Mouse (Mus musculus) kidney, embryonic 15.5 days (tissue): Measurements from ENCODE around the gene Col9a2. TPM values are rescaled to one million over a fixed set of nuclear protein-coding genes. Genes with fewer than 3 reads are reported as not detected.

Source experiments
- ATAC-seq: fragments of 200-750 bp; cut with Nextera tagmentation; replicated peaks from 2 replicates; pipeline ENCODE4 v1.8.0; 2017; ENCODE audit warnings: moderate TSS enrichment; ENCODE audit not compliant: low FRiP score
- H3K27ac ChIP-seq: fragments of 300-500 bp; sonication (generic); 2 replicates; pipeline ENCODE4 v1.5.1; 2015; ENCODE audit warnings: mild to moderate bottlenecking, inconsistent platforms
- H3K27me3 ChIP-seq: fragments of 300-500 bp; sonication (generic); 2 replicates; pipeline ENCODE4 v1.6.1; 2015; ENCODE audit warnings: inconsistent platforms
- H3K36me3 ChIP-seq: fragments of 300-500 bp; sonication (generic); 2 replicates; pipeline ENCODE4 v1.6.1; 2015; ENCODE audit warnings: inconsistent platforms
- H3K4me1 ChIP-seq: fragments of 300-500 bp; sonication (generic); 2 replicates; pipeline ENCODE4 v1.6.1; 2015; ENCODE audit warnings: inconsistent platforms
- H3K4me2 ChIP-seq: fragments of 300-500 bp; sonication (generic); 2 replicates; pipeline ENCODE4 v1.6.1; 2015; ENCODE audit warnings: moderate library complexity, mild to moderate bottlenecking, inconsistent platforms
- H3K4me3 ChIP-seq: fragments of 300-500 bp; sonication (generic); replicated peaks from 2 replicates; pipeline ENCODE4 v1.5.1; 2015; ENCODE audit warnings: mild to moderate bottlenecking, inconsistent platforms
- H3K9ac ChIP-seq: fragments of 300-500 bp; sonication (generic); 2 replicates; pipeline ENCODE4 v1.6.1; 2015; ENCODE audit warnings: mild to moderate bottlenecking, inconsistent platforms
- H3K9me3 ChIP-seq: fragments of 300-500 bp; sonication (generic); replicated peaks from 2 replicates; pipeline ENCODE4 v1.6.1; 2016; ENCODE audit warnings: inconsistent platforms
- WGBS: fragments of 180-500 bp; shearing (Covaris S2); methylation state at CpG from one replicate; pipeline ENCODE4 v1.1.7; 2015; ENCODE audit warnings: mixed read lengths; 5-methylcytosine and 5-hydroxymethylcytosine counted together
- polyA plus RNA-seq: library from polyadenylated mRNA; unstranded; fragments of >200 nt; fragmentation: Nextera tagmentation; extraction: Ambion mirVana; gene quantifications from 2 replicates; pipeline ENCODE4 v1.2.1, GENCODE M21; 2015

Col9a2 gene
- polyA plus RNA-seq, 1 experiment from 2014 or later: 6.0 TPM

DNA sequence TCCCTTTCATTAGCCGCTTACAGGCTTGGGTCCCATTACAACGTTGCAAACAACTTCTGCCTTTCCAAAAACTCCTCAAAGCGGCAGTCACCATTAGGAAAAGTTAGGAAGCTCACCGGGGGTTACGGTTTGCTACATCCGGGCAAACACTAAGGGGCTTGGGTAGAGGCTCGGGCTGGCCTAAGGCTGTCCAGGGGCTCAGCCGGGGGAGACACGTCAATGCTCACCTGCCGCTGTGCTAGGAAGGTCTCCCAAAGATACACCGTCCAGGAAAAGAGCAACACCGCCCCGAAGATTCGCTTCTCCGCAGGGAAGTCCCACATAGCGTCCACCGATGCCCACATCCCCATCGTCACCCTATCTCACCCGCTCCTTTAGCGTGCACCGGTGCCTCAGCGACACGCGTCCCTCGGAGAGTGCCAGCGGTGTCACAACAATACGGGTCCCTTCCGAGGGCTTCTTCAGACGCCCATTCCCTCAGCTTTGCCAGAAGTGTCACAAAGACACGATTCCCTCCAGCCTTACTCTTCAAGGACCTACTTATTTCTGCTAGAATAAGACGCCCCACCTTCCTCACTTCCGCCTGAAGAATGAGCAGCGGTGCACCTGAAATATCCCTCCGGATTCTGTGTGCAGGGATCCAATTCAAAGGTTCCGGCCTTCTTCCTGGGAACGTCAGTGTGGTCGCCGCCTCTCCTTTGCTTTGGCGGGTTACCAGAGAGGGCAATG is 58.6 kb downstream of the Col9a2 start, which contains the start of gene Zmpste24:
Zmpste24 (minus strand) TSS at position 592 of the 729 bp plus-strand sequence.
- WGBS: under 1% methylated on average over 39 of the region's 39 CpGs

DNA sequence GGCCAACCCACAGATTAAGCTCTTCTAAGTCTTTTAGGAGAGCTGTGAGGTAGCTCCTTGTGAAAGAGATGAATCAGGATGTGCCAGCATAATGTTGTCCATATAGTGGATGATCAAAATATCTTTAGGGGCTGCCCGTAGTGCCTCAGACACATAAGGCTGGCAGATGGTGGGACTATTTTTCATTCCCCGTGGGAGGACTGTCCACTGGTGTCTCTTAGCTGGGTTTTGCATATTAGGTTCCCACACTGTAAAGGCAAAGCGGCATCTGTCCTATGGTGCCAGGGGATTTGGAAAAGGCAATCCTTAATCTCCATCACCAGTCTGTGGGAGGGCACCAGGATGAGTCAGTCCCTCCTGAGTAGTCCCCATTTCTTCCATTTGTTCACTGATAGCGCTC is 64.1 kb downstream of the Col9a2 start:
- Histone ChIP-seq H3K9me3 (no peaks in the 10 kb centered on the region), H3K4me1 (no peaks in the 10 kb centered on the region), H3K9ac (no peak overlapping the region), H3K4me3 (no peak overlapping the region), H3K27ac (no peak overlapping the region), H3K36me3 (no peaks in the 10 kb centered on the region), H3K27me3 (no peaks in the 10 kb centered on the region), H3K4me2 (no peak overlapping the region)
- no peak for ATAC-seq
- WGBS: 88% methylated on average over 4 of the region's 4 CpGs

More for the DNA sequence above, 58.6 kb downstream of the Col9a2 start, which contains the start of gene Zmpste24:
- Histone ChIP-seq H3K4me3 (peak within 1 kb of the TSS; percentile 67), H3K27me3 (no peaks in the 10 kb centered on the region), H3K4me2 (peak within 1 kb of the TSS; percentile 61), H3K9me3 (no peaks in the 10 kb centered on the region), H3K4me1 (peaks cover 13% of the 10 kb centered on the region), H3K36me3 (peaks cover 27% of the 10 kb centered on the region), H3K27ac (peak within 1 kb of the TSS; percentile 78), H3K9ac (peak within 1 kb of the TSS; percentile 60)
- ATAC-seq: peak; percentile 92

Other genes starting within 250 kb of the Col9a2 start
- 112 and 115 TPM in 2 replicates for gene Nfyc, start 207.8 kb upstream of the Col9a2 start, polyA plus RNA-seq
- gene Rims3, start 184.6 kb upstream of the Col9a2 start, polyA plus RNA-seq: 0.54 and 1.2 TPM in 2 replicates
- gene Exo5, start 114.4 kb upstream of the Col9a2 start, polyA plus RNA-seq: 31.4 and 32.7 TPM in 2 replicates
- gene Zfp69, start 87.7 kb upstream of the Col9a2 start, polyA plus RNA-seq: 9.2 and 11.1 TPM in 2 replicates
- gene Smap2, start 22.1 kb upstream of the Col9a2 start, polyA plus RNA-seq: 14.4 and 15.4 TPM in 2 replicates
- gene Zmpste24, start 58.9 kb downstream of the Col9a2 start, polyA plus RNA-seq: 37.8 and 38.1 TPM in 2 replicates
- not detected in 2 replicates for gene Tmco2, start 69.8 kb downstream of the Col9a2 start, polyA plus RNA-seq
- gene Rlf, start 175.7 kb downstream of the Col9a2 start, polyA plus RNA-seq: 25.7 and 26.3 TPM in 2 replicates